Mouse (Mus musculus) intestine, postnatal 0 days (tissue): Measurements from ENCODE around the gene Prkca. TPM values are rescaled to one million over a fixed set of nuclear protein-coding genes. Genes with fewer than 3 reads are reported as not detected.
A peak's percentile ranks its signal among the peaks of the same experiment; 100 is the strongest.

Source experiments
- ATAC-seq: fragments of 200-750 bp; cut with Nextera tagmentation; 2 replicates; pipeline ENCODE4 v1.8.0; 2017; ENCODE audit warnings: mild to moderate bottlenecking, moderate TSS enrichment, moderate library complexity
- H3K27ac ChIP-seq: fragments of 300-500 bp; sonication (generic); 2 replicates; pipeline ENCODE4 v1.5.1; 2014; ENCODE audit warnings: mild to moderate bottlenecking, low read depth, low read length, moderate library complexity
- H3K27me3 ChIP-seq: fragments of 300-500 bp; sonication (generic); replicated peaks from 2 replicates; pipeline ENCODE4 v1.6.1; 2014; ENCODE audit warnings: low read length, mixed read lengths; ENCODE audit not compliant: control insufficient read depth, insufficient read depth
- H3K36me3 ChIP-seq: fragments of 300-500 bp; sonication (generic); 2 replicates; pipeline ENCODE4 v1.6.1; 2014; ENCODE audit warnings: mild to moderate bottlenecking, moderate library complexity; ENCODE audit not compliant: control insufficient read depth, insufficient read depth
- H3K4me1 ChIP-seq: fragments of 300-500 bp; sonication (generic); replicated peaks from 2 replicates; pipeline ENCODE4 v1.6.1; 2014; ENCODE audit warnings: antibody characterized with exemption, low read length, mixed read lengths; ENCODE audit not compliant: control insufficient read depth, insufficient read depth
- H3K4me2 ChIP-seq: fragments of 300-500 bp; sonication (generic); replicated peaks from 2 replicates; pipeline ENCODE4 v1.6.1; 2014; ENCODE audit warnings: low read depth, mild to moderate bottlenecking, moderate library complexity
- H3K4me3 ChIP-seq: fragments of 300-500 bp; sonication (generic); 2 replicates; pipeline ENCODE4 v1.5.1; 2014; ENCODE audit warnings: low read depth, low read length
- H3K9ac ChIP-seq: fragments of 300-500 bp; sonication (generic); 2 replicates; pipeline ENCODE4 v1.6.1; 2014; ENCODE audit warnings: mild to moderate bottlenecking, low read depth, low read length
- H3K9me3 ChIP-seq: fragments of 300-500 bp; sonication (generic); 2 replicates; pipeline ENCODE4 v1.6.1; 2016; ENCODE audit warnings: mixed run types; ENCODE audit not compliant: control insufficient read depth
- CTCF ChIP-seq: sonication (generic); IDR thresholded peaks from 2 replicates; pipeline ENCODE4 v1.5.1; 2016; ENCODE audit warnings: low read depth, mild to moderate bottlenecking, control low read depth, antibody characterized with exemption, moderate library complexity
- WGBS: fragments of 180-500 bp; shearing (Covaris S2); extraction: QIAGEN DNeasy Blood & Tissue Kit; methylation state at CpG from one replicate; pipeline ENCODE4 v1.1.7; 2014; 5-methylcytosine and 5-hydroxymethylcytosine counted together
- polyA plus RNA-seq: library from polyadenylated mRNA; unstranded; fragments of >200 nt; fragmentation: Nextera tagmentation; extraction: Ambion mirVana; gene quantifications from 2 replicates; pipeline ENCODE4 v1.2.1, GENCODE M21; 2015

Prkca gene
- polyA plus RNA-seq, 1 experiment from 2014 or later: 14.5 TPM

GRCm38 (mm10) chr11:108263868-108264267 is 79.9 kb downstream of the Prkca start:
- Histone ChIP-seq H3K4me2 (no peak overlapping the region), H3K9me3 (no peaks in the 10 kb centered on the region), H3K36me3 (no peaks in the 10 kb centered on the region), H3K4me3 (no peak overlapping the region), H3K27ac (no peak overlapping the region), H3K9ac (no peak overlapping the region), H3K27me3 (no peaks in the 10 kb centered on the region), H3K4me1 (peaks cover 8% of the 10 kb centered on the region; the same call in 1 of the 2 replicates)
- no peak for ATAC-seq
- no peak for TF ChIP-seq CTCF
- WGBS: 33% methylated on average over 1 of the region's 1 CpGs

- Histone ChIP-seq H3K4me3 (no peak overlapping the region), H3K9me3 (no peaks in the 10 kb centered on the region), H3K27me3 (no peaks in the 10 kb centered on the region), H3K4me1 (peaks cover 11% of the 10 kb centered on the region; the same call in 1 of the 2 replicates), H3K9ac (no peak overlapping the region), H3K4me2 (no peak overlapping the region), H3K27ac (no peak overlapping the region), H3K36me3 (no peaks in the 10 kb centered on the region)
- no peak for TF ChIP-seq CTCF
- 43% methylated on average over 3 of the region's 3 CpGs for WGBS
- ATAC-seq: peak; percentile 64; the same call in 1 of the 2 replicates
Measured at GRCm38 (mm10) chr11:108263406-108263805, 80.3 kb downstream of the Prkca start.

- TF ChIP-seq CTCF: no peak
- no peaks in the 10 kb centered on the region for H3K36me3 ChIP-seq
- no peaks in the 10 kb centered on the region for H3K9me3 ChIP-seq
- no peak overlapping the region for H3K27ac ChIP-seq
- no peak overlapping the region for H3K4me3 ChIP-seq
- H3K27me3 ChIP-seq: no peaks in the 10 kb centered on the region
- no peak overlapping the region for H3K4me2 ChIP-seq
- WGBS: 62% methylated on average over 7 of the region's 7 CpGs
- H3K4me1 ChIP-seq: peaks cover 16% of the 10 kb centered on the region; the same call in 1 of the 2 replicates
- ATAC-seq: no peak
- H3K9ac ChIP-seq: no peak overlapping the region
Measured at GRCm38 (mm10) chr11:108261751-108262160, 82.0 kb downstream of the Prkca start.

DNA sequence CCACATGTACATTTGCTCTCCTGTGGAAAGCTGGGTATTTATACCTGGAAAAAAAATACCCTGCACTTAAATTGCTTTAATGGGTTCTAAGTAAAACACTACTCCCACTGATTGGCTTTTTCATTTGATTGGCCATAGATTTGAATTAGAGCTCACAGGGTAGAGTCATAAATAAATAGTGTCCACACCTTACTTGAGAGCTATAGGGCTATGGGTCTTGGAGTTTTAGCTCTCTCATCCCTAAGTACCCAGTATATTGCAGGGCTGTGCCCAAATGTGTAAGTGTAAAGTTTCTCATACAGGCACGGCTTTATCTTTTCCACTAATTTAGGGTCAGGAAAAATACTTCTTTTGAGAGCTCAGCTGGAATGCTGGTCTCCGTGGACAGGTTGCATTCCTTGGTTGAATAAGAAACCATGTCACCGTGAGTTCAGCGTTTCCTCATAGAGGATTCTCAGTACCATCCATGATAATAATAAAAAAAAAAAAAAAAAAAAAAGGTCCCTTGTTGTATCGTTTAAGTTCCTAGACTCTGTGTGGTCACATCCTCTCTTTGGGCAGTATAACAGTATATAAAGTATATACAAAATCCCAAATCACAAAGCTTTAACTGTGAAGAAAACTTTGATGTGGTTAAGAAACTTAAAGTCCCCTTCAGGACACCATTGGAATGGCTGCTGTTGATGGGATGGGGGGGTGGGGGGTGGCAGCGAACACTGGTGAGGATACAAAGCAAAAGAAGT is 82.8 kb downstream of the Prkca start:
- Histone ChIP-seq H3K36me3 (no peaks in the 10 kb centered on the region), H3K9me3 (no peaks in the 10 kb centered on the region), H3K27ac (no peak overlapping the region), H3K4me2 (no peak overlapping the region), H3K4me1 (peaks cover 13% of the 10 kb centered on the region; the same call in 1 of the 2 replicates), H3K4me3 (no peak overlapping the region), H3K27me3 (no peaks in the 10 kb centered on the region), H3K9ac (no peak overlapping the region)
- WGBS: 72% methylated on average over 6 of the region's 6 CpGs
- TF ChIP-seq CTCF: no peak
- ATAC-seq: no peak

DNA sequence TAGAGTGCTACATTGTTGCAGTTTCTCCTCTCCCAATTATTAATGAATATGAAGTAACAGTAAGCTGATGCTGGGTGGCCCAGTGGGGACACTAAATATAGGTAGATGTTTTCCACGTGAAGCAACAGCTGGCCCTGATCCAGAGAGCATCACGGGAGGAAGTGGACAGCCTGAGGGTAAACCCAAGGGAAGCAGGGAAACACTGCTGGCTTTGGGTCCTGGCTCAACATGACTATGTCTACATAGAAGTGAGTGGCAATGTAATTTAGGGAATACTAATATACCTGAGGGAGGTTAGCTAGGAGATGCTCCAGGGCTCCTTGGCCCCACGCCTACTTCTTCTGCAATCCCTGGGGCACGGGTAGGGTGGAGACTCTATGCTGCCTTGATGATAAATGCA is 84.3 kb downstream of the Prkca start:
- Histone ChIP-seq H3K27me3 (no peaks in the 10 kb centered on the region), H3K4me1 (peaks cover 9% of the 10 kb centered on the region; the same call in 1 of the 2 replicates), H3K4me2 (no peak overlapping the region), H3K27ac (no peak overlapping the region), H3K9ac (no peak overlapping the region), H3K4me3 (no peak overlapping the region), H3K36me3 (peaks cover 3% of the 10 kb centered on the region; the same call in 1 of the 2 replicates), H3K9me3 (no peaks in the 10 kb centered on the region)
- no peak for ATAC-seq
- TF ChIP-seq CTCF: no peak
- 51% methylated on average over 4 of the region's 4 CpGs for WGBS

- WGBS: 54% methylated on average over 5 of the region's 5 CpGs
- TF ChIP-seq CTCF: no peak
- no peak overlapping the region for H3K4me2 ChIP-seq
- no peaks in the 10 kb centered on the region for H3K27me3 ChIP-seq
- H3K9me3 ChIP-seq: no peaks in the 10 kb centered on the region
- no peak overlapping the region for H3K4me3 ChIP-seq
- H3K27ac ChIP-seq: no peak overlapping the region
- no peak for ATAC-seq
- H3K4me1 ChIP-seq: peaks cover 9% of the 10 kb centered on the region; the same call in 1 of the 2 replicates
- no peak overlapping the region for H3K9ac ChIP-seq
- peaks cover 3% of the 10 kb centered on the region; the same call in 1 of the 2 replicates for H3K36me3 ChIP-seq
Measured at GRCm38 (mm10) chr11:108258811-108259266, 84.9 kb downstream of the Prkca start.
